In genomic region chr1:63763212-63763694, GRCm38 (mm10) we compare ENCODE assay signal across 8 mouse cellular contexts. TPM values are rescaled to one million over a fixed set of nuclear protein-coding genes. Genes with fewer than 3 reads are reported as not detected.
DNase-seq lines count a peak whose midpoint lies in the region; ATAC-seq and TF ChIP-seq lines count a peak whose summit lies in the region.

No protein-coding gene starts in this region.

- TF ChIP-seq CTCF in liver, adult 2 months (IDR thresholded peaks at IDR 0.05; ENCODE audit: low read depth, low read length), result 0 out of 2 replicates have a peak, but pooled peaks have one; percentile 22

- 48% methylated on average over 3 of the region's 3 CpGs for WGBS in liver, adult 2 months
- 26% methylated on average over 3 of the region's 3 CpGs for WGBS in liver, embryonic 12.5 days (ENCODE audit: insufficient replicate concordance)
- WGBS in heart, embryonic 12.5 days, result 32% methylated on average over 3 of the region's 3 CpGs
- 19% methylated on average over 3 of the region's 3 CpGs for WGBS in kidney, embryonic 14.5 days
- 31% methylated on average over 3 of the region's 3 CpGs for WGBS in limb, embryonic 10.5 days
- 8% methylated on average over 3 of the region's 3 CpGs for WGBS in neural tube, embryonic 11.5 days

- no peak overlapping the region for H3K9ac ChIP-seq in liver, adult 2 months (ENCODE audit: low read depth, low read length)
- H3K9ac ChIP-seq in liver, embryonic 12.5 days, result no peak overlapping the region
- no peak overlapping the region for H3K9ac ChIP-seq in heart, embryonic 12.5 days
- no peak overlapping the region for H3K9ac ChIP-seq in kidney, embryonic 14.5 days (ENCODE audit: low read depth, low read length)
- H3K9ac ChIP-seq in neural tube, embryonic 11.5 days (ENCODE audit: low read length), result peak overlapping the region; percentile 0

- H3K4me1 ChIP-seq in liver, adult 2 months (ENCODE audit: control insufficient read depth, insufficient read depth, low read length), result no peaks in the 10 kb centered on the region
- no peaks in the 10 kb centered on the region for H3K4me1 ChIP-seq in liver, embryonic 12.5 days
- H3K4me1 ChIP-seq in heart, embryonic 12.5 days (replicated peaks), result 0 out of 2 replicates have a peak, but pooled peaks cover 3% of the 10 kb centered on the region
- H3K4me1 ChIP-seq in kidney, embryonic 14.5 days (ENCODE audit: control insufficient read depth, insufficient read depth, low read length), result peaks cover 3% of the 10 kb centered on the region; the same call in 1 of the 2 replicates
- peaks cover 35% of the 10 kb centered on the region for H3K4me1 ChIP-seq in limb, embryonic 10.5 days
- H3K4me1 ChIP-seq in neural tube, embryonic 11.5 days (ENCODE audit: control insufficient read depth, insufficient read depth, low read length), result peaks cover 20% of the 10 kb centered on the region

- TF ChIP-seq POLR2A in liver, adult 2 months (IDR thresholded peaks at IDR 0.05; ENCODE audit: extremely low read depth, insufficient read depth, low read length), result no peak

- no peak overlapping the region; the same call in 1 of the 2 replicates for H3K27ac ChIP-seq in liver, adult 2 months (replicated peaks; ENCODE audit: insufficient read depth, low read depth, low read length)
- no peak overlapping the region for H3K27ac ChIP-seq in liver, embryonic 12.5 days
- H3K27ac ChIP-seq in heart, embryonic 12.5 days (ENCODE audit: poor library complexity, severe bottlenecking), result peak overlapping the region; percentile 5; the same call in 1 of the 2 replicates
- no peak overlapping the region for H3K27ac ChIP-seq in kidney, embryonic 14.5 days (ENCODE audit: low read depth, low read length)
- peak overlapping the region; percentile 61 for H3K27ac ChIP-seq in limb, embryonic 10.5 days
- H3K27ac ChIP-seq in neural tube, embryonic 11.5 days (ENCODE audit: low read depth, low read length), result peak overlapping the region; percentile 84

- no peaks in the 10 kb centered on the region for H3K27me3 ChIP-seq in liver, adult 2 months (ENCODE audit: control insufficient read depth, insufficient read depth, low read length)
- no peaks in the 10 kb centered on the region for H3K27me3 ChIP-seq in liver, embryonic 12.5 days (replicated peaks)
- no peaks in the 10 kb centered on the region for H3K27me3 ChIP-seq in heart, embryonic 12.5 days (replicated peaks)
- no peaks in the 10 kb centered on the region for H3K27me3 ChIP-seq in kidney, embryonic 14.5 days (ENCODE audit: control insufficient read depth, insufficient read depth, low read length)
- H3K27me3 ChIP-seq in limb, embryonic 10.5 days (ENCODE audit: low read depth, poor library complexity, severe bottlenecking), result no peaks in the 10 kb centered on the region
- H3K27me3 ChIP-seq in neural tube, embryonic 11.5 days (ENCODE audit: control insufficient read depth, insufficient read depth, low read length), result no peaks in the 10 kb centered on the region

- no peaks in the 10 kb centered on the region for H3K36me3 ChIP-seq in liver, adult 2 months (ENCODE audit: control insufficient read depth, insufficient read depth, low read length)
- no peaks in the 10 kb centered on the region for H3K36me3 ChIP-seq in liver, embryonic 12.5 days
- no peaks in the 10 kb centered on the region for H3K36me3 ChIP-seq in heart, embryonic 12.5 days
- no peaks in the 10 kb centered on the region for H3K36me3 ChIP-seq in kidney, embryonic 14.5 days (ENCODE audit: control insufficient read depth, insufficient read depth, low read length)
- H3K36me3 ChIP-seq in limb, embryonic 10.5 days, result no peaks in the 10 kb centered on the region
- H3K36me3 ChIP-seq in neural tube, embryonic 11.5 days (ENCODE audit: control insufficient read depth, insufficient read depth, low read length), result no peaks in the 10 kb centered on the region

- no peak; the same call in 1 of the 2 replicates for ATAC-seq in liver, embryonic 12.5 days
- peak; percentile 72 for ATAC-seq in common myeloid progenitor, adult 5-6 weeks (replicated peaks; ENCODE audit: low read depth, poor library complexity, severe bottlenecking)
- peak; percentile 29; the same call in 1 of the 2 replicates for ATAC-seq in heart, embryonic 12.5 days (ENCODE audit: insufficient number of reproducible peaks, low FRiP score)
- peak; percentile 46 for ATAC-seq in kidney, embryonic 14.5 days (ENCODE audit: low FRiP score, low TSS enrichment)
- ATAC-seq in neural tube, embryonic 11.5 days (ENCODE audit: insufficient read depth, low FRiP score, low TSS enrichment), result peak; percentile 71

- DNase-seq in liver, adult 2 months (ENCODE audit: extremely low read depth, low read depth, low spot score), result no peak
- peak; percentile 40 for DNase-seq in limb, embryonic 10.5 days (ENCODE audit: low spot score)
- peak; percentile 76 for DNase-seq in neural tube, embryonic 11.5 days (ENCODE audit: low spot score)
- DNase-seq in urinary bladder, postnatal 10 days (ENCODE audit: low spot score), result no peak

- H3K79me2 ChIP-seq in liver, adult 2 months (ENCODE audit: control insufficient read depth, insufficient read depth, low read length), result no peaks in the 10 kb centered on the region

- no peak overlapping the region for H3K4me2 ChIP-seq in liver, embryonic 12.5 days
- no peak overlapping the region for H3K4me2 ChIP-seq in heart, embryonic 12.5 days
- no peak overlapping the region for H3K4me2 ChIP-seq in kidney, embryonic 14.5 days (replicated peaks; ENCODE audit: low read depth, low read length)
- H3K4me2 ChIP-seq in neural tube, embryonic 11.5 days (ENCODE audit: low read depth), result no peak overlapping the region

- H3K9me3 ChIP-seq in liver, embryonic 12.5 days (replicated peaks), result no peaks in the 10 kb centered on the region
- H3K9me3 ChIP-seq in heart, embryonic 12.5 days (replicated peaks), result no peaks in the 10 kb centered on the region
- no peaks in the 10 kb centered on the region for H3K9me3 ChIP-seq in kidney, embryonic 14.5 days (ENCODE audit: control insufficient read depth, low read length)
- H3K9me3 ChIP-seq in limb, embryonic 10.5 days (replicated peaks), result no peaks in the 10 kb centered on the region
- no peaks in the 10 kb centered on the region for H3K9me3 ChIP-seq in neural tube, embryonic 11.5 days (ENCODE audit: control insufficient read depth, low read length)

- no peak overlapping the region for H3K4me3 ChIP-seq in liver, adult 2 months (ENCODE audit: insufficient read depth, low read depth, low read length)
- H3K4me3 ChIP-seq in liver, embryonic 12.5 days, result no peak overlapping the region
- H3K4me3 ChIP-seq in heart, embryonic 12.5 days, result no peak overlapping the region
- no peak overlapping the region for H3K4me3 ChIP-seq in kidney, embryonic 14.5 days (ENCODE audit: low read length)
- no peak overlapping the region for H3K4me3 ChIP-seq in limb, embryonic 10.5 days
- no peak overlapping the region for H3K4me3 ChIP-seq in neural tube, embryonic 11.5 days (ENCODE audit: low read depth, low read length)

RNA-seq across cellular contexts. Expression of gene 4933402D24Rik, which starts 5.8 kb away (rescaled TPM):
- not detected in 2 replicates for total RNA-seq in liver, adult 2 months (2014; rRNA removed)
- not detected in 2 replicates for polyA plus RNA-seq in liver, adult 2 months (2012; rRNA removed)
- 0.07 TPM in 1 of 2 replicates, not detected in the other for polyA plus RNA-seq in liver, embryonic 12.5 days (2016; fragmentation: Nextera tagmentation; extraction: Ambion mirVana)
- not detected in 2 replicates for total RNA-seq in common myeloid progenitor, adult 5-6 weeks (2017)
- polyA plus RNA-seq in heart, embryonic 12.5 days (2016; fragmentation: Nextera tagmentation; extraction: Ambion mirVana), result 0.15 and 0.24 TPM in 2 replicates
- 0.35 TPM in 1 of 2 replicates, not detected in the other for polyA plus RNA-seq in kidney, embryonic 14.5 days (2014; fragmentation: Nextera tagmentation; extraction: Ambion mirVana)
- 0.13 TPM in 1 of 2 replicates, not detected in the other for polyA plus RNA-seq in limb, embryonic 10.5 days (2016; fragmentation: Nextera tagmentation; extraction: Ambion mirVana)
- polyA plus RNA-seq in neural tube, embryonic 11.5 days (2014; fragmentation: Nextera tagmentation; extraction: Ambion mirVana), result 0.17 and 0.35 TPM in 2 replicates

RNA-seq across cellular contexts. Expression of gene Fastkd2, which starts 32.8 kb away (rescaled TPM):
- 19.2 and 19.3 TPM in 2 replicates for total RNA-seq in liver, adult 2 months (2014; rRNA removed)
- polyA plus RNA-seq in liver, adult 2 months (2012; rRNA removed), result 2.3 and 3.1 TPM in 2 replicates
- 61.3 and 64.2 TPM in 2 replicates for polyA plus RNA-seq in liver, embryonic 12.5 days (2016; fragmentation: Nextera tagmentation; extraction: Ambion mirVana)
- total RNA-seq in common myeloid progenitor, adult 5-6 weeks (2017), result 30.0 and 38.2 TPM in 2 replicates
- 57.3 and 57.5 TPM in 2 replicates for polyA plus RNA-seq in heart, embryonic 12.5 days (2016; fragmentation: Nextera tagmentation; extraction: Ambion mirVana)
- polyA plus RNA-seq in kidney, embryonic 14.5 days (2014; fragmentation: Nextera tagmentation; extraction: Ambion mirVana), result 58.9 and 81.5 TPM in 2 replicates
- polyA plus RNA-seq in limb, embryonic 10.5 days (2016; fragmentation: Nextera tagmentation; extraction: Ambion mirVana), result 69.8 and 70.8 TPM in 2 replicates
- 74.3 and 82.6 TPM in 2 replicates for polyA plus RNA-seq in neural tube, embryonic 11.5 days (2014; fragmentation: Nextera tagmentation; extraction: Ambion mirVana)

RNA-seq across cellular contexts. Expression of gene Mdh1b, which starts 33.1 kb away (rescaled TPM):
- 0.09 TPM in 1 of 2 replicates, not detected in the other for total RNA-seq in liver, adult 2 months (2014; rRNA removed)
- polyA plus RNA-seq in liver, adult 2 months (2012; rRNA removed), result not detected in 2 replicates
- 0.11 TPM in 1 of 2 replicates, not detected in the other for polyA plus RNA-seq in liver, embryonic 12.5 days (2016; fragmentation: Nextera tagmentation; extraction: Ambion mirVana)
- total RNA-seq in common myeloid progenitor, adult 5-6 weeks (2017), result not detected in 2 replicates
- polyA plus RNA-seq in heart, embryonic 12.5 days (2016; fragmentation: Nextera tagmentation; extraction: Ambion mirVana), result not detected in 2 replicates
- polyA plus RNA-seq in kidney, embryonic 14.5 days (2014; fragmentation: Nextera tagmentation; extraction: Ambion mirVana), result not detected in 2 replicates
- polyA plus RNA-seq in limb, embryonic 10.5 days (2016; fragmentation: Nextera tagmentation; extraction: Ambion mirVana), result 0.08 and 0.19 TPM in 2 replicates
- polyA plus RNA-seq in neural tube, embryonic 11.5 days (2014; fragmentation: Nextera tagmentation; extraction: Ambion mirVana), result 0.23 and 0.31 TPM in 2 replicates

Comparison
In these comparisons a context has a peak if more than half of its experiments do, and no peak if none do; other contexts are left out.
1. RNA of gene Fastkd2, which starts 32.8 kb away (polyA plus RNA-seq): 58.9 to 81.5 TPM in kidney, embryonic 14.5 days, 74.3 to 82.6 TPM in neural tube, embryonic 11.5 days, 69.8 to 70.8 TPM in limb, embryonic 10.5 days, 61.3 to 64.2 TPM in liver, embryonic 12.5 days and 57.3 to 57.5 TPM in heart, embryonic 12.5 days; 2.3 to 3.1 TPM in liver, adult 2 months; every median in the first group is over 10 times any median in the second.
2. DNase-seq: peak in limb, embryonic 10.5 days (single experiment) and neural tube, embryonic 11.5 days (single experiment); none in liver, adult 2 months (single experiment) and urinary bladder, postnatal 10 days (single experiment).
3. H3K27ac ChIP-seq: peak in heart, embryonic 12.5 days (single experiment), limb, embryonic 10.5 days (single experiment) and neural tube, embryonic 11.5 days (single experiment); none in liver, adult 2 months (single experiment), liver, embryonic 12.5 days (single experiment) and kidney, embryonic 14.5 days (single experiment).